Mouse (Mus musculus) MEL (cell line): ENCODE measurements at regions not wholly inside any gene's neighbourhood (a gene's known extent, or its start where the extent isn't known, plus 50 kb on each side); places are given as distances from the start of the nearest gene placed in this dataset.

Experiments
- DNase-seq: peaks from one replicate; pipeline ENCODE4 v3.0.0; 2011; ENCODE audit warnings: low read depth, low spot score
- H3K27ac ChIP-seq: 2 replicates; pipeline ENCODE4 v1.5.1; 2012; ENCODE audit warnings: low read depth, mild to moderate bottlenecking, control low read depth, low read length, moderate library complexity; ENCODE audit not compliant: control insufficient read depth
- H3K27me3 ChIP-seq, 2 experiments: fragments of 150-350 bp in 1 of 2; sonication (generic) in 1 of 2; 2 replicates each; pipeline ENCODE4 v1.6.1; 2012; ENCODE audit warnings: low read length in 2 of 2, mild to moderate bottlenecking in 2 of 2, improper control_type of control experiment in 1 of 2, moderate library complexity in 1 of 2; ENCODE audit not compliant: insufficient read depth in 2 of 2, control insufficient read depth in 1 of 2
- H3K36me3 ChIP-seq, 2 experiments: 2 replicates each; pipeline ENCODE4 v1.6.1; 2012 to 2014; ENCODE audit warnings: low read length in 2 of 2, improper control_type of control experiment in 1 of 2, inconsistent platforms in 1 of 2, mild to moderate bottlenecking in 1 of 2; ENCODE audit not compliant: insufficient read depth in 2 of 2, control insufficient read depth in 1 of 2
- H3K4me1 ChIP-seq, 2 experiments: fragments of 150-350 bp in 1 of 2; sonication (generic) in 1 of 2; 2 replicates each; pipeline ENCODE4 v1.6.1; 2012; ENCODE audit warnings: low read length in 2 of 2, improper control_type of control experiment in 1 of 2, mild to moderate bottlenecking in 1 of 2; ENCODE audit not compliant: insufficient read depth in 2 of 2, control insufficient read depth in 1 of 2
- H3K4me3 ChIP-seq, 2 experiments: fragments of 150-350 bp in 1 of 2; sonication (generic) in 1 of 2; 2 replicates each; pipeline ENCODE4 v1.5.1; 2012; ENCODE audit warnings: low read depth in 2 of 2, low read length in 2 of 2, mild to moderate bottlenecking in 2 of 2, moderate library complexity in 2 of 2, control low read depth in 1 of 2, improper control_type of control experiment in 1 of 2; ENCODE audit not compliant: control insufficient read depth in 1 of 2, insufficient read depth in 1 of 2
- H3K79me2 ChIP-seq: 2 replicates; pipeline ENCODE4 v1.6.1; 2012; ENCODE audit warnings: mild to moderate bottlenecking, low read length, moderate library complexity; ENCODE audit not compliant: control insufficient read depth, poor library complexity, insufficient read depth
- H3K9ac ChIP-seq: 2 replicates; pipeline ENCODE4 v1.6.1; 2012; ENCODE audit warnings: low read depth, mild to moderate bottlenecking, control low read depth, low read length, moderate library complexity; ENCODE audit not compliant: control insufficient read depth, poor library complexity, severe bottlenecking
- H3K9me3 ChIP-seq: fragments of 150-350 bp; sonication (generic); replicated peaks from 2 replicates; pipeline ENCODE4 v1.6.1; 2012; ENCODE audit warnings: mild to moderate bottlenecking, low read length, improper control_type of control experiment, moderate library complexity; ENCODE audit not compliant: insufficient read depth
- BHLHE40 ChIP-seq: IDR thresholded peaks from 2 replicates; pipeline ENCODE4 v1.6.1; 2012; ENCODE audit warnings: low read depth, mild to moderate bottlenecking, inconsistent platforms, low read length, improper control_type of control experiment, borderline replicate concordance
- CHD1 ChIP-seq: IDR thresholded peaks from 2 replicates; pipeline ENCODE4 v1.6.1; 2012; ENCODE audit warnings: low read depth, mild to moderate bottlenecking, inconsistent platforms, low read length, improper control_type of control experiment
- CHD2 ChIP-seq: IDR thresholded peaks from 2 replicates; pipeline ENCODE4 v1.6.1; 2011; ENCODE audit warnings: low read length, improper control_type of control experiment
- CTCF ChIP-seq, 3 experiments: IDR thresholded peaks in 2 of 3; conservative IDR thresholded peaks in 1 of 3; 2 replicates each; pipeline ENCODE4 v1.5.1; 2011 to 2012; ENCODE audit warnings: low read length in 3 of 3, low read depth in 2 of 3, mild to moderate bottlenecking in 2 of 3, improper control_type of control experiment in 1 of 3, inconsistent platforms in 1 of 3, mixed read lengths in 1 of 3, moderate library complexity in 1 of 3; ENCODE audit not compliant: control insufficient read depth in 1 of 3, insufficient read depth in 1 of 3, poor library complexity in 1 of 3, severe bottlenecking in 1 of 3
- ELF1 ChIP-seq: IDR thresholded peaks from 2 replicates; pipeline ENCODE4 v1.6.1; 2014; ENCODE audit warnings: low read depth, mild to moderate bottlenecking, inconsistent platforms, low read length, improper control_type of control experiment, moderate library complexity
- KAT2A ChIP-seq: conservative IDR thresholded peaks from 2 replicates; pipeline ENCODE4 v1.6.1; 2012; ENCODE audit warnings: low read depth, low read length, improper control_type of control experiment, inconsistent platforms
- MAX ChIP-seq: IDR thresholded peaks from 2 replicates; pipeline ENCODE4 v1.6.1; 2011; ENCODE audit warnings: low read length, improper control_type of control experiment
- MYB ChIP-seq: IDR thresholded peaks from 2 replicates; pipeline ENCODE4 v1.6.1; 2011; ENCODE audit warnings: mild to moderate bottlenecking, low read depth, low read length, improper control_type of control experiment
- NRF1 ChIP-seq: IDR thresholded peaks from 2 replicates; pipeline ENCODE4 v1.6.1; 2014; ENCODE audit warnings: low read depth, mild to moderate bottlenecking, inconsistent platforms, low read length, improper control_type of control experiment, moderate library complexity; ENCODE audit not compliant: poor library complexity, insufficient read depth, severe bottlenecking
- POLR2AphosphoS2 ChIP-seq: IDR thresholded peaks from 2 replicates; pipeline ENCODE4 v1.6.1; 2011; ENCODE audit warnings: low read length, improper control_type of control experiment
- RAD21 ChIP-seq: IDR thresholded peaks from 2 replicates; pipeline ENCODE4 v1.6.1; 2011; ENCODE audit warnings: mild to moderate bottlenecking, low read depth, low read length, improper control_type of control experiment
- SMC3 ChIP-seq: IDR thresholded peaks from 2 replicates; pipeline ENCODE4 v1.6.1; 2011; ENCODE audit warnings: low read depth, low read length, improper control_type of control experiment
- USF1 ChIP-seq: IDR thresholded peaks from 2 replicates; pipeline ENCODE4 v1.6.1; 2014; ENCODE audit warnings: low read depth, mild to moderate bottlenecking, inconsistent platforms, low read length, improper control_type of control experiment, moderate library complexity
- USF2 ChIP-seq, 2 experiments: IDR thresholded peaks; 2 replicates each; pipeline ENCODE4 v1.6.1; 2011 to 2012; ENCODE audit warnings: improper control_type of control experiment in 2 of 2, low read length in 2 of 2, borderline replicate concordance in 1 of 2, inconsistent platforms in 1 of 2, low read depth in 1 of 2, mild to moderate bottlenecking in 1 of 2; ENCODE audit not compliant: insufficient read depth in 1 of 2

GRCm38 (mm10) chr8:117899892-117900291, 98.1 kb upstream of the Mphosph6 start:
- Histone ChIP-seq H3K27me3 (no peaks in the 10 kb centered on the region), H3K9ac (no peak overlapping the region), H3K79me2 (no peaks in the 10 kb centered on the region), H3K36me3 (no peaks in the 10 kb centered on the region), H3K9me3 (no peaks in the 10 kb centered on the region), H3K4me3 (no peak overlapping the region), H3K27ac (no peak overlapping the region), H3K4me1 (no peaks in the 10 kb centered on the region)
- DNase-seq: no peak
- TF ChIP-seq USF2 (IDR thresholded peaks at IDR 0.05; ENCODE audit: borderline replicate concordance in 1 of 2, insufficient read depth in 1 of 2, low read depth in 1 of 2, low read length in 2 of 2): no peak
- TF ChIP-seq CHD2: no peak
- no peak for TF ChIP-seq KAT2A
- no peak for TF ChIP-seq NRF1
- TF ChIP-seq MYB: no peak
- TF ChIP-seq MAX: no peak
- TF ChIP-seq CHD1: no peak

- Histone ChIP-seq H3K36me3 (no peaks in the 10 kb centered on the region), H3K27ac (no peak overlapping the region), H3K9me3 (no peaks in the 10 kb centered on the region), H3K79me2 (no peaks in the 10 kb centered on the region), H3K27me3 (no peaks in the 10 kb centered on the region), H3K9ac (no peak overlapping the region), H3K4me1 (no peaks in the 10 kb centered on the region), H3K4me3 (no peak overlapping the region)
- TF ChIP-seq ELF1: no peak
- no peak for TF ChIP-seq USF2 (IDR thresholded peaks at IDR 0.05; ENCODE audit: borderline replicate concordance in 1 of 2, insufficient read depth in 1 of 2, low read depth in 1 of 2, low read length in 2 of 2)
- TF ChIP-seq CTCF (IDR thresholded peaks at IDR 0.05 in 2 of 3, conservative IDR thresholded peaks at IDR 0.05 in 1 of 3; ENCODE audit: control insufficient read depth in 1 of 3, insufficient read depth in 1 of 3, low read depth in 2 of 3, low read length in 3 of 3, poor library complexity in 1 of 3, severe bottlenecking in 1 of 3): peak in 2 of 3 experiments; percentile 27 to 37; a peak in 2 of 6 replicates
- TF ChIP-seq RAD21: peak; percentile 10
- peak; percentile 15; the same call in 1 of the 2 replicates for TF ChIP-seq SMC3
- TF ChIP-seq USF1: no peak
- DNase-seq: peak; percentile 7
These were observed 96.3 kb upstream of the Mphosph6 start for GRCm38 (mm10) chr8:117898015-117898414.

GRCm38 (mm10) chr8:117894861-117895260, 93.1 kb upstream of the Mphosph6 start:
- Histone ChIP-seq H3K79me2 (no peaks in the 10 kb centered on the region), H3K4me1 (no peaks in the 10 kb centered on the region), H3K27me3 (no peaks in the 10 kb centered on the region), H3K36me3 (no peaks in the 10 kb centered on the region), H3K9me3 (no peaks in the 10 kb centered on the region), H3K27ac (no peak overlapping the region), H3K4me3 (no peak overlapping the region), H3K9ac (no peak overlapping the region)
- no peak for DNase-seq
- TF ChIP-seq MYB: no peak
- TF ChIP-seq POLR2AphosphoS2: no peak
- no peak for TF ChIP-seq BHLHE40
